Mouse (Mus musculus) heart, embryonic 13.5 days (tissue): ENCODE measurements around the gene Gm10260. TPM values are rescaled to one million over a fixed set of nuclear protein-coding genes. Genes with fewer than 3 reads are reported as not detected.

Source experiments
- ATAC-seq: fragments of 200-750 bp; cut with Nextera tagmentation; 2 replicates; pipeline ENCODE4 v1.8.0; 2017; ENCODE audit warnings: moderate TSS enrichment; ENCODE audit not compliant: insufficient number of reproducible peaks, low FRiP score, low TSS enrichment; ENCODE audit errors: extremely low read depth
- H3K27ac ChIP-seq: fragments of 300-500 bp; sonication (generic); replicated peaks from 2 replicates; pipeline ENCODE4 v1.5.1; 2015; ENCODE audit warnings: moderate library complexity, mild to moderate bottlenecking, inconsistent platforms
- H3K27me3 ChIP-seq: fragments of 300-500 bp; sonication (generic); replicated peaks from 2 replicates; pipeline ENCODE4 v1.6.1; 2015; ENCODE audit warnings: mild to moderate bottlenecking, inconsistent platforms
- H3K36me3 ChIP-seq: fragments of 300-500 bp; sonication (generic); 2 replicates; pipeline ENCODE4 v1.6.1; 2015; ENCODE audit warnings: mild to moderate bottlenecking, inconsistent platforms
- H3K4me1 ChIP-seq: fragments of 300-500 bp; sonication (generic); 2 replicates; pipeline ENCODE4 v1.6.1; 2015; ENCODE audit warnings: inconsistent platforms
- H3K4me2 ChIP-seq: fragments of 300-500 bp; sonication (generic); 2 replicates; pipeline ENCODE4 v1.6.1; 2015; ENCODE audit warnings: inconsistent platforms, mild to moderate bottlenecking, moderate library complexity
- H3K4me3 ChIP-seq: fragments of 300-500 bp; sonication (generic); 2 replicates; pipeline ENCODE4 v1.5.1; 2015; ENCODE audit warnings: moderate library complexity, mild to moderate bottlenecking, inconsistent platforms
- H3K9ac ChIP-seq: fragments of 300-500 bp; sonication (generic); 2 replicates; pipeline ENCODE4 v1.6.1; 2015; ENCODE audit warnings: inconsistent platforms, mild to moderate bottlenecking, moderate library complexity
- H3K9me3 ChIP-seq: fragments of 300-500 bp; sonication (generic); 2 replicates; pipeline ENCODE4 v1.6.1; 2016; ENCODE audit warnings: inconsistent platforms
- WGBS: fragments of 180-500 bp; shearing (Covaris S2); methylation state at CpG from one replicate; pipeline ENCODE4 v1.1.7; 2015; ENCODE audit warnings: mixed read lengths; 5-methylcytosine and 5-hydroxymethylcytosine counted together
- polyA plus RNA-seq: library from polyadenylated mRNA; unstranded; fragments of >200 nt; fragmentation: Nextera tagmentation; extraction: Ambion mirVana; gene quantifications from 2 replicates; pipeline ENCODE4 v1.2.1, GENCODE M21; 2015

Gm10260 gene
- polyA plus RNA-seq, 1 experiment from 2014 or later, result 0.70 TPM

DNA sequence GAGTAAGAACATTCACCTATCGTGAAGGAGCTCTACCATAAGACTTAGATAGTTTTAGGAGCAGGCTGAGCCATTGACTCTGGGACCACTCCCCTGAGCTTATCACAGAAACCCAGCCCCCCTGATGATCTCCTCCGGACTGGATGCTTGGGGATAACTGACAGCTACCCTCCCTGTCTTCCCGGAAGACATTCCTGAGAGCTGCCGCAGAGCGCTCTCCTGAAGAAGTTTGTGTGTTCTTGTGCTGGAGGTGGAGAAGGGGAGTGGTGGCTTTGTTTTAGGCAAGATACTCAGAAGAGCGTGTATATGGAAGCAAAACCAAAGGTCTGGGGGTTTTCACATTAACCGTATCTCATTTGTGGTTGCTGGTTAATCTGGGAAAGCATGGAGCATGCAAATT is 21.6 kb upstream of the Gm10260 start:
- Histone ChIP-seq H3K36me3 (no peaks in the 10 kb centered on the region), H3K4me1 (peaks cover 44% of the 10 kb centered on the region), H3K4me3 (no peak overlapping the region), H3K27me3 (no peaks in the 10 kb centered on the region), H3K27ac (no peak overlapping the region), H3K9me3 (no peaks in the 10 kb centered on the region), H3K4me2 (peak overlapping the region; percentile 34), H3K9ac (no peak overlapping the region)
- ATAC-seq, result no peak
- WGBS, result 28% methylated on average over 7 of the region's 7 CpGs

DNA sequence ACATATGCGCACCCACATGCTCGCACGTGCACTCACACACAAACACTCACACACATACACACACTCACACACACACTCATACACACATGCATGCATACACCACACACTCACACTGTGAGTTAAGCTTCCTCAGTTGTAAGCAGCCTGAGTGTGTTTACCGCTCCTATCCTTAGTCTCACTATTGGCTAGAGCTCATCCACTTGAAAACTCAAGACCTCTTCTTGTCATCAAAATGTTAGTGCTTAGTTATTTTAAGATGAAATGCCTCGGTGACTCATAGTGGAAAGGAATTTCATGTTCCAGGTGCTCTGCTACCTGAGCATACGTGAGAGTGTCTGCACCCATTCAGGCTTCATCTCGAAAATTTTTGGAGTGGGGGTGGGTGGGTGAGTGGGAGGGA is 21.2 kb upstream of the Gm10260 start:
- ATAC-seq, result no peak
- no peaks in the 10 kb centered on the region for H3K27me3 ChIP-seq
- no peaks in the 10 kb centered on the region for H3K36me3 ChIP-seq
- no peaks in the 10 kb centered on the region for H3K9me3 ChIP-seq
- H3K4me3 ChIP-seq, result no peak overlapping the region
- peaks cover 49% of the 10 kb centered on the region for H3K4me1 ChIP-seq
- H3K9ac ChIP-seq, result no peak overlapping the region
- no peak overlapping the region for H3K27ac ChIP-seq
- WGBS, result 62% methylated on average over 7 of the region's 7 CpGs
- H3K4me2 ChIP-seq, result peak overlapping the region; percentile 34

DNA sequence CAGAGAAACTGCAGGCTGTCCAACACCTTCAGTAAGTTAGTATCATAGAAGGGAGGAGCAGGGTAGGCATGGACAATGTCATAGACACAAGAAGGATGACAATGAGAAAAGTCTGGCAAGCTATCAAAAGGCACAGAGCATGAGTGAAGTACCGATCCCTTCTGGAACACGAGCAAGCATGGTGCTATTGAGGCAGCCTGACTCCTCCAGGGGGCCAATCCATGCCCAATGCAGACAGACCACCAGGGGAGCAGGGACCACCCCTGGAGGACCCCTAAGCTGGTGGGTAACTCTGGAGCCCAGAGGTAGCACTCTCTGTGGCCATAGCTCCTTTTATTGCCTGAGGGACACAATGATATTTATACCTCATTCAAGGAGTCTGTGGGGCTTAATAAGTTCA is 20.1 kb upstream of the Gm10260 start:
- H3K4me3 ChIP-seq, result no peak overlapping the region
- 26% methylated on average over 2 of the region's 2 CpGs for WGBS
- no peak for ATAC-seq
- no peak overlapping the region for H3K27ac ChIP-seq
- no peaks in the 10 kb centered on the region for H3K27me3 ChIP-seq
- no peak overlapping the region for H3K9ac ChIP-seq
- peaks cover 52% of the 10 kb centered on the region for H3K4me1 ChIP-seq
- H3K9me3 ChIP-seq, result no peaks in the 10 kb centered on the region
- H3K4me2 ChIP-seq, result no peak overlapping the region
- no peaks in the 10 kb centered on the region for H3K36me3 ChIP-seq

DNA sequence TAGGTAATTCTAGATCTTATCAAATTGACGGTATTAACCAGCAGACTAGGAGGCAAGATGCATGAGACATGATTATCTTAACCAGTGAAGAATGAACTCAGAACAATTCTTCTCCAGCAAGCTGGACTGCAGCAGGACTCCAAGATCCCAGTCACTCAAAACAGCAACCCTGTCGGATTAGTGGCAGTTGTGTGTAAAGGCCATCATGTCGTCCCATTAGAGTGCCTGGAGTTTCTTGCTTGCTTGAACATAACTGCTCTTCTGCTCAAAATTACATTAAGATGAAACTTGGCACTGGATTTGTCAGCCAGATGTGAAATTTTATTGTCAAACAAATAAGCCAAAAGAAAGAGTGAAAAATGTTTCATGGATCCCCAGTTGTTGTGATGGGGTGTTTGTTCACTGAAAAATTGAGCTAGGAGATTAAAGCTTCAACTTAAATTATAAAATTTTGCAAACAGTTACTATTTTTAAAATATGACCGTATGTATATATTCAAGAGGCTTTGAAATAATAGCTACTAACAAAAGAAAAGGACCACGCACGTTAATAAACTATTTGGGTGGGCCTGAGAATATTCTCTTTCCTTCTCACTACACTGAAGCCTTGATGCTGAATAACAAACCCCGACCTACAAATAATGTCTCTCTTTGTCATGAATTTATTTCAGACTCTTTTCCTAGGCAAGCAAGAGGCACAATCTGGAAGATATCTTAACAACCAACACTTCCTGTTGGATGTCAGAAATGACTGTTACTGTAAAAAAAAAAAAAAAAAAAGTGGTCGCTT is 19.4 kb upstream of the Gm10260 start:
- no peak overlapping the region for H3K27ac ChIP-seq
- peaks cover 56% of the 10 kb centered on the region for H3K4me1 ChIP-seq
- 66% methylated on average over 8 of the region's 8 CpGs for WGBS
- no peaks in the 10 kb centered on the region for H3K9me3 ChIP-seq
- no peaks in the 10 kb centered on the region for H3K27me3 ChIP-seq
- H3K4me3 ChIP-seq, result no peak overlapping the region
- ATAC-seq, result no peak
- no peak overlapping the region for H3K9ac ChIP-seq
- no peaks in the 10 kb centered on the region for H3K36me3 ChIP-seq
- H3K4me2 ChIP-seq, result no peak overlapping the region

DNA sequence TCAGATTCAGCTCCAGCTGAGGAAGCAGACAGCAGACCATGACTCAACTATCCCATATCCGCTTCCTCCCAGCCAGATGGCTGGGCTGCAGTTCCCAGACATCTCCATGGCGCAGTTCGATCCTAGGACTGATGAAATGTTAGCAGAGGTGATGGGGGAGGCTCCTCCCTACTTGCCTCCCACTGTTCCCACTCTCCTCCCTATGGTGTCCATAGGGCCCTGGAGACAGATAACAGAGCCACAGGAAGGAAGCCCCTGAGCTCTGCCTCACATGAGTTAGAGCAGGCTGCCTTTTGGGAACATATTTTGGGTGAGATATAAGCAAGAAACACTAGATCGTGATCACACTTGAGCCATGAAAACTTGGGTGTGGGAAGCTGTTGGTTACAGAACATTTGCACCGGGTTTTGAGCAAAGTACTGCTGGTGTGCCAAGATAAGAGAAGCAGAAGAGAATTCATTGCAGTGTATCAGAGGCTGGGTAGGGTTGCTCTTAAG is 18.3 kb upstream of the Gm10260 start:
- H3K4me3 ChIP-seq, result no peak overlapping the region
- no peak overlapping the region for H3K4me2 ChIP-seq
- no peaks in the 10 kb centered on the region for H3K36me3 ChIP-seq
- no peak; the same call in 1 of the 2 replicates for ATAC-seq
- H3K9me3 ChIP-seq, result no peaks in the 10 kb centered on the region
- 54% methylated on average over 5 of the region's 5 CpGs for WGBS
- H3K9ac ChIP-seq, result no peak overlapping the region
- peak overlapping the region; percentile 42 for H3K27ac ChIP-seq
- no peaks in the 10 kb centered on the region for H3K27me3 ChIP-seq
- peaks cover 58% of the 10 kb centered on the region for H3K4me1 ChIP-seq

DNA sequence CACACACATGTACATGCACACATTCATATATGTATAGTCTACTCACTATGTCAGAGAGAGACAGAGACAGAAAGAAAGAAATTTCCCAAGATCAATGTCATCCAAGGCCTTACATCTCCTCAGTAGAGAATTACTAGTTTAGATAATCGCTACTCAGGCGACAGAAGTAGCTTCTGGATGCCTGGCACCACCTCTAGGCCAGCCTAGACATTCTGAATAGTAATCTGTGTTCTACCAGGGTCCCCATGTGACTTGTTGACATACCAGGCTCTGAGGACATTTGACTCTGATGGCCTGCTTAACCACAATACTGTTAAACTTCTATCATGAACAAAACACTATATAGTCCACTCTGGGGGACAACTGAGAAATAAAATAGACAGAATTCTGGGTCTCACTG is 17.2 kb upstream of the Gm10260 start:
- Histone ChIP-seq H3K27ac (no peak overlapping the region), H3K9ac (no peak overlapping the region), H3K4me2 (no peak overlapping the region), H3K27me3 (no peaks in the 10 kb centered on the region), H3K36me3 (no peaks in the 10 kb centered on the region), H3K9me3 (no peaks in the 10 kb centered on the region), H3K4me3 (no peak overlapping the region), H3K4me1 (peaks cover 62% of the 10 kb centered on the region)
- ATAC-seq, result no peak
- WGBS, result 69% methylated on average over 2 of the region's 2 CpGs

DNA sequence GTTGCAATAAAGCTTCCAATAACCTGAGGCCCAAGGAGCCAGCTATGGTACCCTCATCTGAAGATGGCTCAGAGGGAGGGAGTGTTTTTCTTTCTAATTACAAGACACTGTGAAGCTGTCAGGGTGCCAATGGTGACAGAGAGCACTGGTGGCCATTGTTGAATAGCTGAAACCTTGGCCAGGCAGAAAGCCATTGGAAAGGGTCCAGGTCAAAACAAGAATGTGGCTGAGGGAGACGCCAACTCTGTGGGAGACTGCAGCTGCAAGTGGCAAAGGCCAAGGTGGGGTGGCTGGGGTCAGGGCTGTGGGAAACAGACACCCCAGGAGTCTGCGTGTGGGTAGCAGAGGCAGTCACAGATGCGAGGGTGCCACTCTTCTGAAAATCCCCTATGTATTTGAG is 16.3 kb upstream of the Gm10260 start:
- H3K9ac ChIP-seq, result no peak overlapping the region
- H3K9me3 ChIP-seq, result peaks cover 3% of the 10 kb centered on the region; the same call in 1 of the 2 replicates
- H3K36me3 ChIP-seq, result 0 out of 2 replicates have a peak, but pooled peaks cover 3% of the 10 kb centered on the region
- H3K4me1 ChIP-seq, result peaks cover 58% of the 10 kb centered on the region
- no peak overlapping the region for H3K4me3 ChIP-seq
- ATAC-seq, result no peak
- no peak overlapping the region for H3K4me2 ChIP-seq
- H3K27ac ChIP-seq, result no peak overlapping the region; the same call in 1 of the 2 replicates
- 43% methylated on average over 3 of the region's 3 CpGs for WGBS
- H3K27me3 ChIP-seq, result no peaks in the 10 kb centered on the region

DNA sequence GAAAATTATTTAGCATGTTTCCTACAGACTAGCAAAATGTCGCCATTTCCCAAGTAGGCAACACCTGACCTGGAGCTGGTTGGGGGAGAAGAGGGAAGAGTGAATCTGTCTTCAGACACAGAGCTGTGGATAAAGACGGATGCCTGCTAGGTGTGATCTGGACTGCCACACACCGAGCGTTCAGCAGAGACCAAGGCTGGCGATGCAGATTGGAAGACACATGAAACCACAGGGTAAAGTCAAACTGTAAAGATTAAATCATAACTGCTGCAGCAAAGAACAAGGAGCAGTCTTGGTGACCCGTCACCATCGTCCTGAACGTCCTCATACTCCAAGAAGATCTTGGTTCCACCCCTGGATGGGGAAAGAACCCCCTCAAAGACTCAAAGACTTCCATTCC is 15.5 kb upstream of the Gm10260 start:
- Histone ChIP-seq H3K9me3 (peaks cover 4% of the 10 kb centered on the region; the same call in 1 of the 2 replicates), H3K27me3 (no peaks in the 10 kb centered on the region), H3K4me3 (no peak overlapping the region), H3K36me3 (0 out of 2 replicates have a peak, but pooled peaks cover 3% of the 10 kb centered on the region), H3K4me1 (peaks cover 50% of the 10 kb centered on the region), H3K9ac (no peak overlapping the region), H3K4me2 (no peak overlapping the region), H3K27ac (no peak overlapping the region)
- no peak for ATAC-seq
- WGBS, result 87% methylated on average over 8 of the region's 8 CpGs

DNA sequence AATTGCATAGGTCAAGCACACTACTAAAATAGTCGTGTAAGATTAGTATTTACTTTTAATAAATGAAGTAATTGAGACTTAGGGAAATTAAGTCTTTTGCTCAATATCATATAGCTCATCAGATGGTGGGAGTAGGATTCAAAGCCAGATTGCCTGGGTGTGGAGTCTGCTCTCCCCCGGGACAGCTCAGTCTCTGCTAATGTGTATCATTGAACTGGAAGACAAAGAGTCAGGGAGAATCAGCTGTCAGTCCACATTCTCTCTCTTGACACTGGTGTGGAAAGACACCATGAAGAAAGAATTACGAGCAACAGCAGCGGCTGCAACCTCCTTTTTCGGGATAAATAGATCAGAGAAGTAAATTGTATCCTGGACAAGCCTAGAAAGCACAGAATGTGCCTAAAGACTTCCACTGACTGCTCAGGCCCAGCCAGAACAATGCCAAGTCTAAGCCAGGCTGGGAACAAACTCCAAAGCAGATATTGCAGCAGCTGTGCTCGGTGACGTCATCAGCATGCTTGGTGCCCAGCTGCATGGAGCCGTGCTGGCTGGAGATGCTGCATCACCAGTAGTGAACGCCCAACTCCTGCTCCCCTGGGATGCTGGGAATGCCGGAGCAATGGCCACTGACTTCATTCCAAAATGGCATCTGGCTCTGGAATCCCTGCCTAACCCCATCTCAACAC is 14.5 kb upstream of the Gm10260 start:
- WGBS, result 64% methylated on average over 10 of the region's 10 CpGs
- ATAC-seq, result no peak
- Histone ChIP-seq H3K27ac (peak overlapping the region; percentile 33; the same call in 1 of the 2 replicates), H3K36me3 (0 out of 2 replicates have a peak, but pooled peaks cover 3% of the 10 kb centered on the region), H3K27me3 (no peaks in the 10 kb centered on the region), H3K4me3 (no peak overlapping the region), H3K9me3 (peaks cover 4% of the 10 kb centered on the region; the same call in 1 of the 2 replicates), H3K4me1 (peaks cover 41% of the 10 kb centered on the region), H3K4me2 (no peak overlapping the region), H3K9ac (no peak overlapping the region)

DNA sequence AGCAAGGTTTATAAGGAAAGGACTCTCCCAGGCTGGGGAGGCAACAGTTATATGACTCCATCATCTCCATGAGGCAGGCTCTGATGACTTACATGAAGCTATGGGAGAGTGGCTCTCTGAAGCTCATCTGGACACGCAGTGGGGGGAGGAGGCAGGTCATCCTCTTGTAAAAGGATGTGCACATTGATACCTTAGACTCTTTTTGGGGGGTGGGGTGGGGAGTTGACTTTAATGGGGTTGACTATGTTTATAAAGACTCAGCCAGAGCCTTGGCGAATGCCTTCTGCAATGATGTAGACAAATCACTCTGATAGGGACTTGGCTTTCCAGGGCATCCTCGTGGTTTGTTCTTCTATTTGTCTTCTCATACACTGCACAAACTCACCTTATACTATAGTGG is 8.8 kb upstream of the Gm10260 start:
- H3K36me3 ChIP-seq, result 0 out of 2 replicates have a peak, but pooled peaks cover 3% of the 10 kb centered on the region
- H3K4me2 ChIP-seq, result no peak overlapping the region
- no peak overlapping the region for H3K4me3 ChIP-seq
- peaks cover 4% of the 10 kb centered on the region; the same call in 1 of the 2 replicates for H3K9me3 ChIP-seq
- ATAC-seq, result no peak
- no peaks in the 10 kb centered on the region for H3K27me3 ChIP-seq
- no peak overlapping the region for H3K27ac ChIP-seq
- no peak overlapping the region for H3K9ac ChIP-seq
- WGBS, result 76% methylated on average over 3 of the region's 3 CpGs
- H3K4me1 ChIP-seq, result peaks cover 5% of the 10 kb centered on the region

DNA sequence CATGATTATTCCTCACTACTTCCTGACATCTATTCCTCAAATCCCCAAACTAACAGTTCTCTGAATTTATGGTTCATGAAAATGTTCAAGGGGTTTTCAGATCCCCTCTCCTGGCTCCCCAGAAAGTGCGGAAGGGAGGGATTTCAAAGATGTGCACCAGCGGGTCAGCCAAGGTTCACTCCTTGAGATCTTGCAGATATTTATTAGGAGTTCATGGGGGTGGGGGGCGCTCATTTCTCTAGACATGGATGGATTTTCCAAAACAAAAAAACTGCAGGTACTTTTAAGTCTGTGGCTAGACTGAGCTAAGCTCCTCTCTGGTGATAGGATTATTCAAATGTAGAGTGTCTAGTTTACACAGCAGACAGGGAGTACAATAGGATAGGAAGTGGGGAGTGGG is 8.4 kb upstream of the Gm10260 start:
- peaks cover 9% of the 10 kb centered on the region for H3K4me1 ChIP-seq
- no peak overlapping the region for H3K4me2 ChIP-seq
- H3K27ac ChIP-seq, result no peak overlapping the region
- no peaks in the 10 kb centered on the region for H3K27me3 ChIP-seq
- 81% methylated on average over 3 of the region's 3 CpGs for WGBS
- H3K36me3 ChIP-seq, result 0 out of 2 replicates have a peak, but pooled peaks cover 3% of the 10 kb centered on the region
- peaks cover 4% of the 10 kb centered on the region; the same call in 1 of the 2 replicates for H3K9me3 ChIP-seq
- no peak overlapping the region for H3K9ac ChIP-seq
- no peak overlapping the region for H3K4me3 ChIP-seq
- no peak for ATAC-seq
